Mouse (Mus musculus) layer of hippocampus, adult 8-10 months (tissue): ENCODE data around the gene BC048403. TPM values are rescaled to one million over a fixed set of nuclear protein-coding genes. Genes with fewer than 3 reads are reported as not detected.
A peak's percentile ranks its signal among the peaks of the same experiment; 100 is the strongest.
"Not testable (repeated sequence)": the region's sequence is repeated elsewhere in the genome, so short reads cannot be mapped to it uniquely, and the experiment has no call there.

Experiments used
- DNase-seq, 2 experiments: peaks; one replicate each; pipeline ENCODE4 v3.0.0; 2022; ENCODE audit warnings: low spot score in 2 of 2
- total RNA-seq, 4 experiments: library from RNA; stranded (reverse); gene quantifications; 2 replicates each; pipeline ENCODE4 v1.2.4; 2022

BC048403 gene
- total RNA-seq, 4 experiments from 2014 or later, result 9.1 to 10.8 (median 9.4) TPM

- DNase-seq, result no peak
Observed at GRCm38 (mm10) chr10:121755822-121756221, 16.1 kb downstream of the BC048403 start.

- no peak for DNase-seq
Observed at GRCm38 (mm10) chr10:121756677-121757076, 16.9 kb downstream of the BC048403 start.

- DNase-seq, result no peak
Observed at GRCm38 (mm10) chr10:121759095-121759494, 19.4 kb downstream of the BC048403 start.

GRCm38 (mm10) chr10:121762141-121762540 is 22.4 kb downstream of the BC048403 start:
- DNase-seq, result no peak

GRCm38 (mm10) chr10:121763191-121763590 is 23.5 kb downstream of the BC048403 start:
- DNase-seq, result no peak

GRCm38 (mm10) chr10:121764469-121765173 is 24.9 kb downstream of the BC048403 start:
- no peak for DNase-seq

GRCm38 (mm10) chr10:121765174-121766057 is 25.7 kb downstream of the BC048403 start:
- peak; percentile 28 to 46 for DNase-seq

- DNase-seq, result not testable (repeated sequence)
Observed at GRCm38 (mm10) chr10:121767295-121767694, 27.6 kb downstream of the BC048403 start.

- DNase-seq, result no peak
Observed at GRCm38 (mm10) chr10:121769711-121770110, 30.0 kb downstream of the BC048403 start.

- DNase-seq, result no peak
Observed at GRCm38 (mm10) chr10:121770624-121771577, 31.2 kb downstream of the BC048403 start.

- DNase-seq, result no peak
Observed at GRCm38 (mm10) chr10:121773813-121774212, 34.1 kb downstream of the BC048403 start.

GRCm38 (mm10) chr10:121775990-121776389 is 36.3 kb downstream of the BC048403 start:
- DNase-seq, result no peak

- no peak for DNase-seq
Observed at GRCm38 (mm10) chr10:121781159-121781558, 41.4 kb downstream of the BC048403 start.

GRCm38 (mm10) chr10:121788536-121788935 is 48.8 kb downstream of the BC048403 start:
- no peak for DNase-seq

GRCm38 (mm10) chr10:121790078-121790477 is 50.3 kb downstream of the BC048403 start:
- no peak for DNase-seq

- DNase-seq, result no peak
Observed at GRCm38 (mm10) chr10:121792661-121793060, 52.9 kb downstream of the BC048403 start.

- DNase-seq, result no peak
Observed at GRCm38 (mm10) chr10:121794486-121794885, 54.7 kb downstream of the BC048403 start.

GRCm38 (mm10) chr10:121796027-121796802 is 56.5 kb downstream of the BC048403 start:
- no peak for DNase-seq

- DNase-seq, result no peak
Observed at GRCm38 (mm10) chr10:121800041-121800440, 60.3 kb downstream of the BC048403 start.
